Mouse (Mus musculus): ENCODE data around the gene Vps9d1.

The Vps9d1 gene

DNA sequence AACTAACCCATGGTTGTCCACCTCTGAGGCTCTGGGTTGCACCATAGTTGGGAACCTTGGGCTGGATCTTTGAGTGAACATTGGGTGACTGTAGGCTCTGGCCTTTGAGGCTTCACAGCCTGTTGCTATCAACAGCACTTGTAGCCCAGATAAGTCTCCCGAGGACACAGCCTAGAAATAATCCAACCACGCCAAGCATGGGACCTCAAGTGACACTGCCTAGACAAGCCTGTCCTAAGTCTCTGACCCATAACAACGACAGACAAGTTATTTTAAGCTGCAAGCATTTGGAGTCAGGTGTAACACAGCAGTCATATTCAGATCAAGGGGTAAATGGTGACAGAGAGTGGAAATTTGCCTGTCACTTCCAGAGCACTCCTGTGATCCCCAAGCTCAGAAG, 38.7 kb downstream of the Vps9d1 start:
- DNase-seq (ENCODE audit: low spot score in 2 of 2): no peak

GRCm38 (mm10) chr8:123213118-123213772, 40.9 kb downstream of the Vps9d1 start:
- DNase-seq (ENCODE audit: low spot score in 2 of 2): no peak

DNA sequence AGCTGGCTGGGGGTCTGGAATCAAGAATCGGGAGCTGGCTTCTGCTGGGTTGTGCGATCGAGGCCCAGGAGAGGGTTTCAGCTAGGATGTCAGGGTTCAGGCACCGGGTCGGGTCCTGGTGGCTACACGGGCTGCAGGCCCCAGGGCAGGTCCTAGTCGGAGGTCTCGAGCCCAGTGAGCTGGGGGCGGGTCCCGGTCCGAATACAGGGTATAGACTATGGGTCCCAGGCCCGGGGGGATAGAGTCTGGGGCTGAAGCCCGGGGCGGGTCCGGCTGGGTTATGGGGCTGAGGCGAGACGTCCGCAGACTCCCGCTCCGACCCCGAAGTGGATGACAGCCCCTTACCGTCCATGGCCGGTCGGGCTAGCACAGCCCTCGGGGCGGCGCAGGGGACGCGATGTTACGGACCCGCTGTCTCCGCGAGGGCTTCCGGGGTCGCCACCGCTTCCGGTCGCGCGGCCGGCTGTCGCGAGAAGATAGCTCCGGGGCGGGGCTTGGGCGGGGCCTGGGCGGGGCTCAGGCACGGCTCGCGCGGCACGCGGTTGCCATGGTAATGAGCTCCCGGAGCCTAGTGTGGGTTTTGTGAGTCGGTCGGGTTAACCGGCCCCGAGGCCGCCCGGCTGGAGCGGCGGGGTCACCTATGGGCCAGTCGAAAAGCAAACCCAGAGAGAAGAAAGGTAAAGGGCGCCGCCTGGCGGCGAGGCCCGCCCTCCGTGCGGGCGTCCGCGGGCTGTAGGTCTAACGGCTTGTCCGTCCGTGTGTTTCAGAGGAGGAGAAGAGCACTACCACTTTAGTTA, 41.6 kb downstream of the Vps9d1 start, which contains the start of the genes Chmp1a and Spata33:
TSS of gene Chmp1a (minus strand) at position 443 of the 797 bp plus-strand sequence.
TSS of gene Spata33 (plus strand) at position 512 of the 797 bp plus-strand sequence.
- DNase-seq (ENCODE audit: low spot score in 2 of 2): peak; percentile 87 to 93

GRCm38 (mm10) chr8:123211876-123212275, 42.3 kb downstream of the Vps9d1 start:
- no peak for DNase-seq (ENCODE audit: low spot score in 2 of 2)

- DNase-seq (ENCODE audit: low spot score in 2 of 2): no peak
Observed at GRCm38 (mm10) chr8:123203571-123203970, 50.6 kb downstream of the Vps9d1 start.

DNA sequence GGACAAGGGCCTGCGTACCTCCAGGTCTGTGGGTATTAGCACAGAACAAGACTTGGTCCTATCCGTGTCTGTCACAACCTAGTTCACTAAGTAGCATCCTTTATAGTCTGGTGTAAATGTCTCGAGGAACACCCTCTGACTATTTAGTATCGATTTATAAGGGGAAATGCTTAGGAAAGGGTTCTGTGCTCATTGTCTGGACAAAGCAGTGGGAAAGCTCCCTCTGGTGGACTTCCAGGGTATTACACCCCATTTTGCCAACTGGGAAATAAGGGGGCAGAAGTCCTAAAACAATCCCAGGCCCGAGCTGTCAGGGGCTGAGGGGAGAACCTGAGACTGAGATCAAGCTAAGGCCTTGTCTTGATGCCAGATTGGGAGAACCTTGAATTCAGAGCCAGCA, 51.9 kb downstream of the Vps9d1 start:
- peak; percentile 72 to 81 for DNase-seq (ENCODE audit: low spot score in 2 of 2)

GRCm38 (mm10) chr8:123199864-123200263, 54.3 kb downstream of the Vps9d1 start:
- no peak for DNase-seq (ENCODE audit: low spot score in 2 of 2)

DNA sequence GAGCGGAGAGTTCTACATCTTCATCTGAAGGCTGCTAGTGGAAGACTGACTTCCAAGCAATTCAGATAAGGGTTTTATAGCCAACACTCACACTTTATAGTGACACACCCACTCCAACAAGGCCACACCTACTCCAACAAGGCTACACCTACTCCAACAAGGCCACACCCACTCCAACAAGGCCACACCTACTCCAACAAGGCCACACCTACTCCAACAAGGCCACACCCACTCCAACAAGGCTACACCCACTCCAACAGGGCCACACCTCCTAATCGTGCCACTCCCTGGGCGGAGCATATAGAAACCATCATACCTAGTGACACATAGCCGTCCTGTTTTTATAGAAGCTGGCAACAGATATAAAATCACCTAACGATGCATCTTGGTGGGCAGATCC, 57.1 kb downstream of the Vps9d1 start:
- peak; percentile 27 to 76 for DNase-seq (ENCODE audit: low spot score in 2 of 2)

DNA sequence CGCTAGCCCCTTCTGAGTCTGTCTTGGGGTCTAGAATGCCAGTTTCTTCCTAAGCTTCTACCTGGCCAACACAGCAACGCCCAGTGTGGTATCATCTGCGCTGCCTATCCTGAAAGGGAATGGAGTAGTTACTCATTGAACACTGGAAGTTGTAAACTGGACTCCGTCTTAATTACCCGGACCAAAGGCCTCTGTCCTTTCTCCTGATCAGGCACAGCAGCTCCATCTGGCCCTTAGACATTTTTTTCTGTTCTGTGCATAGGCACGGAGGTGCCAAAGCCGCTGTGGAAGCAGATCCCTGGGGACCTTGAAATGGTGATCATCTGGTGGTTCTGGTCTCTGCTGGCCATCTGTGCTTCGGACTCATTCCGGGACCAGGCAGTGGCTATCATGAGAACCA, 60.4 kb downstream of the Vps9d1 start:
- no peak for DNase-seq (ENCODE audit: low spot score in 2 of 2)

Data from spleen, postnatal 10 days (tissue).